Mouse (Mus musculus): ENCODE results near the gene 4930447C04Rik. TPM values are rescaled to one million over a fixed set of nuclear protein-coding genes. Genes with fewer than 3 reads are reported as not detected.

The 4930447C04Rik gene
- total RNA-seq, 2 experiments from 2014 or later, result 6.1 to 6.5 TPM

DNA sequence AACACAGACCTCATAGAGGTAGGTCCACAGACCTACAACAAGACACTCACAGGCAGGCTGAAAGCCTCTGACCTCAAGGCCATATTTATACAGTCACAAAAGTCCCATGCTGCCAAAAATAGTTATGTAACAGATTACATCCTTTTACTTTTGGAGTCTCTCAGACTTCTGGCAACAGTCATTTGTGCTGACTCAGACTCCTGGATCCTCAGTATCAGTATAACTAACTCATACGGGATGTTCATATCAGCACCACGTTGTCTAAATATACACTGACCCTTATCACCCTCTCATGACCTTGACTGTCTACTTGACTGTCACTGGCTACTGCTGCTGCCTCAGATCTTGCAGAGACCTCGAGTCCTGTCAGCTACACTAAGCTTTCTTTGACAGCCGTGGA is 14.3 kb upstream of the 4930447C04Rik start:
- no peak for TF ChIP-seq CTCF (conservative IDR thresholded peaks at IDR 0.05)
- H3K4me3 ChIP-seq, result no peak overlapping the region
- no peak for DNase-seq (ENCODE audit: low spot score in 2 of 2)

DNA sequence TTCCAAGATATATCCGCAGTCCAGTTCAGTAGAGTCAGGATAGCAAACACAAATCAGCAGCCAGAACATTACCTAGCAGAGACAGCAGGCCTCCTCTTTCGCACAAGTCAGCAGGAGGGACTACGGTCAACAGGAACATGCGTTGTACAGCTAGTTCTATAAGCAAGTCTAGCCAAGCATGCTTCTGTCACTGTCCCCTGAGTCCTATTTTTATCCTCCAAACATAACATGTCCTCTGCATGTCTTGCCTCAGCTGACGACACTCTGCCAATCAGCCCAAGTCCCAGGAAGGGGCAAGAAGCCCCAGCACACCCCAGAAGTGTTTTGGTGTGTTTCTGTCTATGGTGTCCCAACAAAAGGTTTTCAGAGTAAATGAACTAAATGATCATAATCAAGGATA is 13.3 kb upstream of the 4930447C04Rik start:
- TF ChIP-seq CTCF (conservative IDR thresholded peaks at IDR 0.05), result no peak
- Histone ChIP-seq H3K27ac (no peak overlapping the region), H3K4me3 (no peak overlapping the region)
- DNase-seq (ENCODE audit: low spot score in 2 of 2), result no peak

More for the DNA sequence above, 14.3 kb upstream of the 4930447C04Rik start:
- no peak overlapping the region for H3K27ac ChIP-seq

DNA sequence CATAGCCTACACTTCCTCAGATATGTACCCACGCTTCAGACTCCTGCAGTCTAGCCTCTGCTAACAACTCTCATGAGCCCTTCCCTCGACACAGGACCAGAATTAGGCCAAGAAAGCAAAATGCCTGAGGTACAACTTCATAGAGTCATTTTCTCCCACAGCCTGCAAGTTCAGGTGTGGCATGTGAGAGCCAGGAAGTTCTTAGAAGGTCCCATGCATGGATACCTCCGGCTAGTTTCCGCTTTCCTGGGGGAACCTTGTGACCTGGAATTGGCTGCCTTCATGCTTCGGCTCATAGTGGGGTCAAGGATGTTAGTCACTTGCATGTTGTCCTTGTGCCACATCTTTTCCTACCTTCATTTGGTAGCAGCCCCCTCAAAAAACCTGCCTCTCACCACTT is 12.5 kb upstream of the 4930447C04Rik start:
- Histone ChIP-seq H3K4me3 (no peak overlapping the region), H3K27ac (no peak overlapping the region)
- TF ChIP-seq CTCF (conservative IDR thresholded peaks at IDR 0.05), result no peak
- no peak for DNase-seq (ENCODE audit: low spot score in 2 of 2)

DNA sequence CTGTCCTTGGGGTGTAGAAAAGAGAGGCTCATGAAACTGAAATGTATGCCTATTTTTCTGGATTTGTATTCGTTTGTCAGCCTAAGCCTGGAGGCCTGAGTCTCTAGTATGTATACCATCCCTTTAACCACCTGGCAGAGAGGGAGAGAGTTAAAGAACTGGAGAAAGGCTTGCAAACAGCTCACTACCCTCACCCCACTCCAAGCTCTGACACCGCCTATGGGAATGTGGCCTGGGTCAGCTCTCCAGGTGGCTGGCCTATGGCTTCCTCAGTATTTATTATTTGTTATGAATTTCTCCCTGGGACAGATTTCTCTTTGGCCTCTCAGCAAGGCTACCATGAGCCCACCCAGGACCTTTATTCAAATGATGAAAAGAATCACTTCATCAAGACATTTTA is 6.8 kb upstream of the 4930447C04Rik start:
- Histone ChIP-seq H3K27ac (no peak overlapping the region), H3K4me3 (no peak overlapping the region)
- DNase-seq (ENCODE audit: low spot score in 2 of 2), result no peak
- TF ChIP-seq CTCF (conservative IDR thresholded peaks at IDR 0.05), result no peak

DNA sequence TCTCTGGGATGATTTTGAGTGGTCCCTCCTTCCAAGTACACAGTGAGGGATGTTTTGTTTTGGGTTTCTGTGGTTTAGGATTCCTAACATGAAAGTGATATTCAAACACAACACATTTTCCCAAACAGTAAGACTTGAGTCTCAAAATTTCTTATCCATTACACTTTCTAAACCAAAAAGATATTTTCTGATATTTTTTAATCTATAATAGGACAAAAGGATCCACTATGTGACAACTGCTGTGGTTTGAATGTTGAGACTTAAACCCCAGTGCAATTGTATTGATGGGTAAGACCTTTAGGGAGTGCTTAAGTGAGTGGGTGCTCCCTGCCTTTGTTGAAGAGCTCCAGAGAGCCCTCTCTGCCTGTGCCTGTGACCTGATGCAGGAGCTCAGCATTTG is 6.2 kb upstream of the 4930447C04Rik start:
- no peak for DNase-seq (ENCODE audit: low spot score in 2 of 2)
- Histone ChIP-seq H3K4me3 (no peak overlapping the region), H3K27ac (no peak overlapping the region)
- TF ChIP-seq CTCF (conservative IDR thresholded peaks at IDR 0.05), result no peak

DNA sequence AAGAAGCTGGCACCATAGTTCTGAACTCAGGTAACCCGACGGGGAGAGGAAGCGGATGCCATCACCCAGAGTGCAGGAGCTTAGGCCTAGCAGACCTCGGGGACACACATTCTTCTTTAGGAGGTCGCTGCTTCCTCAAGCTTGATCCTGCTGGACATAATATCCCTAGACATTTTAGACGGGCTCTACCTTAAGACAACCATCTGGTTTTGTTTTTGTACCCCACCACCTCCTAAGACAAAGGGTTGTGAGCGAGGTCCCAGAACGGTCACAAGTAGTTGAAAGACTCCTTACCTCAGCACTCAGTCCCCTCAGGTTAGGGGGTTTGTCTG is 5.5 kb upstream of the 4930447C04Rik start:
- no peak overlapping the region for H3K4me3 ChIP-seq

DNA sequence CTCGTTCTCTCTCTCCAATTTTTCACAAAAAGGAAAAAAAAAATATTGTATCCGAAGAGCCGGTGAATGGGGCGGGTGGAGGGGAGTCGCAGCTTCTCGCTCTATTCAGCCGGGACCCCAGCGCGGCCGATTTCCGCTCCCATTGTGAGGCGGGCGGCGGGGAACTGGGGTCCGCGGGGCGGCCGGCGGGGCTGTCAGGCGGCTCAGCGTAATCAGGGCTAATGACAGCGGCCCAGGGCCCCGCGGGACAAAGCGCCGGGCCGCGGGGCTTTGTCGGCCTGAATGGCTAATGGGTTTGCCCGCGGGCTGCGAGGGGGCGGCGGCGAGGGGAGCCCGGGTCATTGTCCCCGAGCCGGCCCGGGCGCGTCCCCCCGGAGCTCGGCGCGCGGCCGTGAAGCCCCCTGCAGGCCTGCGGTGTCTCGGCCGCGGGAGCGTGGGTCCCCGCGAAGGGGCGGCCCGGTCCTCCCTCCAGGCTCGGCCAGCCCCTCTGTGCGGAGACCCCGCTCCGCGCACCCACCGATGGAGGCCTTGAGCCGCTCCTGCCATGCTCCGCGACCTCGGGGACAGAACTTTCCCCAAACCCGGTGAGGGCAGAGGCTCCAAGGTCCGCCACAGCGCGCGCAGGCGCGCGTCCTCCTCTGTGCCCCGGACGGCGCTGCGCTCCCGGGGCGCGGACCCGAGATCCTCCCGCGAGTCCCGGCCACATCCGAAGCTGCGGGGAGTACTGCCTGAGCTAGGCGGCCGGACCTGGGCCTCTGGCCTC is 4.9 kb upstream of the 4930447C04Rik start:
- H3K27ac ChIP-seq, result no peak overlapping the region
- TF ChIP-seq CTCF (conservative IDR thresholded peaks at IDR 0.05), result no peak
- H3K4me3 ChIP-seq, result no peak overlapping the region
- DNase-seq (ENCODE audit: low spot score in 2 of 2), result no peak

More for the DNA sequence above, 5.5 kb upstream of the 4930447C04Rik start:
- no peak overlapping the region for H3K27ac ChIP-seq
- no peak for DNase-seq (ENCODE audit: low spot score in 2 of 2)
- no peak for TF ChIP-seq CTCF (conservative IDR thresholded peaks at IDR 0.05)

DNA sequence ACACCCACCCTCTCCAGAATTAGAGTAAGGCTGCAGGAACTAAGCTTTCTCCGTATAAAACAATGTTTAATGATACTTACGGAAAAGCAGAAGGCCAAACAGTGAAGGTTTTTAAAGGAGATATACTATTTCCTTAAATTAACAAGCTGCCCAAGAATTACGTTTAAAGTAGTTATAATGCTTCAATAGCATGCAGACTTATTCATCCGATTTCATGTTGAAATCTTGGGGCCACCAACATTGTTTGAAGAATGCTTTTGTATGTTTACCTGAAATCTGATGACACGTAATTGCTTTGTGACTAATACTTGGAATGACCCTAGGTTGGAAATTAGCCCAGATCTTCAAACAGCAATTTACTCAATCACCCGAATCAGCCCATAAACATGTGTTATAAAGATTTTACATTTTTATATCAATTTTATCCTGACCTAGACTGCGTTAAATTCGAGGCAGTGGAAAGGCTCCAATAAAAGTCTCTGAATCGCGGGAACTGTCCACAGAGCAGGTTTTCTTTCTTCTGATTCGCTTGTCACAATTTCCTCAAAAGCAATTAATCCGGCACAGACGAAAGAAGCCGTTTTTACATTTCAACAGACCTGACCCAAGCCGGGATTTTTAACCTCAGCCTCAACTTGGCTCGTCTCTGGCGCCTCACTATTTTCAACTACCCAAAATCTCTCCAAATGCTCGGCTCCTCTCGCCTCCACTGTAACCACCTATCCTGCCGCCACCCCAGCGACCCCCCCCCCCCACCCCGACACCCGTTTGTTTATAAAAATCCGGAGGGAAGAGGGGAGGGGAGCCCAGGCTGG is 4.0 kb upstream of the 4930447C04Rik start:
- Histone ChIP-seq H3K27ac (no peak overlapping the region), H3K4me3 (no peak overlapping the region)
- no peak for TF ChIP-seq CTCF (conservative IDR thresholded peaks at IDR 0.05)
- no peak for DNase-seq (ENCODE audit: low spot score in 2 of 2)

DNA sequence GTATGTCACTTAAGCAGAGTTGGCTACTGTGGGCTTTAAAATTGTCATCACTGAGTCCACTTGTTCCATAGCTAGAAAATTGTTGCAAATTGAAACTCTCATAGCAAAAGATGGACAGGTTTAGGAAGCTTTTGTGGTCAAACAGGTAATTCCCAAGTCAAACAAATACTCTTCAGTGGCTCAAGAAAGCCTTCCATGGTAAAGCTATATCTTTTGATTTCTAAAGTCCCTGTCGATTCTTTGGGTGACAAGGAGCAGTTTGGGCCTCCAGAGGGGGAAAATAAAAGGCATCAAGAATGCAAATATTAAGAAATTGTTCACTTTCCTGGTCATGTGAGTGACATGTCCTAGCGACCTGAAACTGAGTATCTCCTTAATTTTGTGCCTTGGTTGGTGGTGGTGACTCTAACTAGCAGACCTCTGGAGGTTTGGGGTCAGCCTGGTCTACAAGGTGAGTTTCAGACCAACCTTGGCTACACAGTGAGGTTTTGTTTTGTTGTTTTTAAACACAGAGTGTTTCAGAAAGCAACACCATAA is 3.1 kb upstream of the 4930447C04Rik start:
- Histone ChIP-seq H3K27ac (no peak overlapping the region), H3K4me3 (no peak overlapping the region)
- TF ChIP-seq CTCF (conservative IDR thresholded peaks at IDR 0.05), result no peak
- DNase-seq (ENCODE audit: low spot score in 2 of 2), result no peak

DNA sequence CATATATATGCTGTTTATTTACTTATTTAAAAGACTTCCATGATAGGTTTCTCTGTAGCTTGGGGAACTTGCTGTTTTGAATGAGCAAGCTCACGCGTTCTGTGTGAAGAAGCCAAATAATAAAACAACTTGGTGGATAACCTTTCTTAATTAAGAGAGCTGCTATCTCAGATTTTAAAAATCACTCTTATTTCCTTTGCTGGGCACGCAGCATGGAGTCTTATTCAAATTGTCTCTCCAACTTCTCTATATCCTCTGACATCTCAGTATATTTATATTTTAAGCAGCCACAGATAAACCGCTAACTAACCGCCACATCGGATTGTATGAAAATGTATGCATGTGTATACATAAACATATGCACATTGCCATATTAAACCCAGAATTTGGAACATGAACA is 1.6 kb upstream of the 4930447C04Rik start:
- TF ChIP-seq CTCF (conservative IDR thresholded peaks at IDR 0.05), result no peak
- no peak overlapping the region for H3K27ac ChIP-seq
- no peak for DNase-seq (ENCODE audit: low spot score in 2 of 2)
- no peak overlapping the region for H3K4me3 ChIP-seq

DNA sequence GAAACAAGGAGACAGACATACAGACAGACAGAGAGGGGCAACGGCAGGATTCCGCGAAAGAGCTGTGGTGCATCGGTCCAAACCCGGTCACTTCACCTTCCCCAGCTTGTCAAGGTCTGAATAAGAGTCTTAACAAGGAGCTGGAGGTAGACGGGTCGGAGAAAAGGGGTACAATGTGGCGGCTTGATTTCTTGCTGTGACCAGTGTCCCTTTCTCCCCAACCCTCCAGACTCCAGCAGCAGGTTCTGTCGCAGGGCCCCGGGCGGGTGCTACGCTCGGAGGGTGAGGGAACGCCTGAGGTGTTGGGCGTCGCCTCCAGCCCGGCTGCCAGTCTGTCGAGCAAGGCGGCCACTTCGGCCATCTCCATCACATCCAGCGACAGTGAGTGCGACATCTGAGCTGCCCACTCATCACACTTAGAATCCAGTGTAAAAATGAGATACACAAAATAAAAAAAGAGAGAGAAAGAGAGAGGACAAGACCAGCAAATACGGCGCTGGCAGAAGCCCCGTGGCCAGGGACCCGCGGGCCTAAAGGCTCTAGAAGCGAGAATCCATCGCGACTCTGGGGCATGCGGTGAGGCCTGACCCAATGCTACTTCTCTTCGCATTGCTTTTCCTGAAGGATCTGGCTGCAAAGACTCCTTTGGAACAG is 951 bp upstream of the 4930447C04Rik start:
- Histone ChIP-seq H3K27ac (no peak overlapping the region), H3K4me3 (no peak overlapping the region)
- DNase-seq (ENCODE audit: low spot score in 2 of 2), result no peak
- no peak for TF ChIP-seq CTCF (conservative IDR thresholded peaks at IDR 0.05)

DNA sequence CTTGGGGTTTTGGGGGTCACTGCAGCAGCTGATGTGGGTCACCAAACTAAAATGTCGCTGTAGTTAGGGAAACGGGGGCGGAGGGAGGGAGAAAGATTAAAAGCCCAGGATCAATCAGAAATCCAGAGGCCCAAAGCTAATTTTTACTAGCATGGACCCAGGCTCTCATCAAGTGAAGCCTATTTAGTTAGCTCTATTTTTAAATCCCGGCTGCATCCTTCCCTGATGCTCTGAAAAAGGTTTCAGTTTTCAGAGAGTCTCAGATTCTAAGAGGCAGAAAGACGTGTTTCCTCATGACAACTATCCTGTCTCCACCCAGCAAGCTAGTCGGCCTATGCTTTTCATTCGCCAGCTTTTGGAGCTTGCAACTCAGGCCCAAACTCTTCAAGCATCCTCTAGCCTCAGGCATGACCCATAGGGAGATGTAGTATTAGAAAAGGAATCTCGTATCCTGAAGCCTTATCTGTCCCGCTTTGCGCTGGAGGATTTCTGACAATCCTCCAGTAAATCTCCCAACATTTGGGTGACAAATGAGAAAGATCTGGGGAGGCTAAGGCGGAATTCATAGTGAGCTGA is 336 bp upstream of the 4930447C04Rik start:
- no peak for TF ChIP-seq CTCF (conservative IDR thresholded peaks at IDR 0.05)

DNA sequence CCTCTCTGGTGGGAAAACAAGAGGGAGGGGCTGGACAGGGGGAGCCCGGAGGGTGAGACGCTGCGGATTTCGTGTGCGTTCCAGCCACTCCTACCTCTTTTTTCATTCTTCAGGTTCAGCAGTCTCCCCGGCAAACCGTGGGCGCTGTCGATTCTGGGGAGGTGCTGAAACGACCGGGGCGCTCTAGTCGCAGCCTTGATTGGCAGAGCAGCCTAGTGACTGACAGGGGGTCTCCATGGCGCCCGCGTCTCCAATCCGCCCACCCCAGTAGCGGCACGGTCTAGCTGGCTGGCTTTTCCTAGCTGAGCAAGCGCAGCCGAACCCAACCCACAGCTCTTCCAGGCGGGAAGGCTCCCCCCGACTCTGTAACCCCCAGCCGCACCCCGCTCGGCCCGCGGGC is 958 bp downstream of the 4930447C04Rik start, which contains the start of gene Six6:
Six6 (plus strand) TSS at position 277 of the 400 bp plus-strand sequence.
- H3K27ac ChIP-seq, result no peak within 1 kb of the TSS
- no peak for TF ChIP-seq CTCF (conservative IDR thresholded peaks at IDR 0.05)
- no peak for DNase-seq (ENCODE audit: low spot score in 2 of 2)
- no peak within 1 kb of the TSS for H3K4me3 ChIP-seq

More for the DNA sequence above, 336 bp upstream of the 4930447C04Rik start:
- Histone ChIP-seq H3K4me3 (no peak overlapping the region), H3K27ac (no peak overlapping the region)
- DNase-seq (ENCODE audit: low spot score in 2 of 2), result no peak

Data from layer of hippocampus, adult 2 months (tissue).